In the genomic region with DNA sequence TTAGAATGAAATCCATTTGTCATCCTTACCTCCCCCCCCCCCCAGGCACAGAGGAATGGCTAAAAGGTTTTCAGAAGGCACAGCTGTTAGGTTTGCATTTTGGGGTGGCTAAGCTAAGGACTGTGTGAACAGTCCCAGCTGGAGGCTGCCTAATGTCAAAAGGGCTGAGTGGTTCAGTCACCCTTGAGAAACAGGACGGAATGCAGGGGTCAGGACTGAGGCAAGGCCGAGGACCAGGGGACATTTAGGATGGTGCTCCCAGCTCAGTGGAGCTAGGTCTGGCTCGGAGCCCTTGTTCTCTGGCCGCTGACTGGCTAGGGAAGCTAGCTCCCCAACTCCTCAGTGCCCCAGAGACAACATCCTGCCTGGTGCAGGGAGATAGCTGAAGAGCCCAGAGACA, we compare ENCODE assay signal across 16 mouse cellular contexts. TPM values are rescaled to one million over a fixed set of nuclear protein-coding genes. Genes with fewer than 3 reads are reported as not detected.
A peak's percentile ranks its signal among the peaks of the same experiment; 100 is the strongest.
DNase-seq lines count a peak whose midpoint lies in the region; ATAC-seq and TF ChIP-seq lines count a peak whose summit lies in the region.
"Had no signal": no experiment of that assay in that cellular context is flagged by ENCODE, and none has a peak within 500 bp of the region (broad histone marks: within the 10 kb centered on the region; RNA-seq: fewer than 3 reads in every experiment).

No protein-coding gene starts in this region.

- H3K4me3 ChIP-seq in hindbrain, embryonic 10.5 days, result no peak overlapping the region
- H3K4me3 ChIP-seq in hindbrain, embryonic 16.5 days (ENCODE audit: low read length), result no peak overlapping the region
- H3K4me3 ChIP-seq in neural tube, embryonic 11.5 days (ENCODE audit: low read depth, low read length), result no peak overlapping the region
- no peak overlapping the region for H3K4me3 ChIP-seq in lung, postnatal 0 days (ENCODE audit: low read depth, low read length)
- H3K4me3 ChIP-seq in heart, embryonic 10.5 days, result no peak overlapping the region
- H3K4me3 ChIP-seq: left cerebral cortex, adult 2 months had no signal

- H3K4me2 ChIP-seq in hindbrain, embryonic 16.5 days (ENCODE audit: low read length), result no peak overlapping the region
- no peak overlapping the region for H3K4me2 ChIP-seq in neural tube, embryonic 11.5 days (ENCODE audit: low read depth)
- H3K4me2 ChIP-seq in lung, postnatal 0 days (replicated peaks; ENCODE audit: low read depth, low read length), result no peak overlapping the region

- H3K27me3 ChIP-seq in hindbrain, embryonic 10.5 days (ENCODE audit: insufficient read depth, poor library complexity, severe bottlenecking), result peaks cover 14% of the 10 kb centered on the region
- no peaks in the 10 kb centered on the region for H3K27me3 ChIP-seq in hindbrain, embryonic 16.5 days (replicated peaks; ENCODE audit: control insufficient read depth, insufficient read depth, low read length)
- H3K27me3 ChIP-seq in neural tube, embryonic 11.5 days (ENCODE audit: control insufficient read depth, insufficient read depth, low read length), result no peaks in the 10 kb centered on the region
- H3K27me3 ChIP-seq in lung, postnatal 0 days (replicated peaks; ENCODE audit: insufficient read depth, low read length), result no peaks in the 10 kb centered on the region
- peaks cover 13% of the 10 kb centered on the region for H3K27me3 ChIP-seq in heart, embryonic 10.5 days (ENCODE audit: insufficient read depth, poor library complexity, severe bottlenecking)

- no peak for TF ChIP-seq EP300 in lung, postnatal 0 days (IDR thresholded peaks at IDR 0.05)

- no peak for ATAC-seq in hindbrain, embryonic 16.5 days
- no peak for ATAC-seq in neural tube, embryonic 11.5 days (ENCODE audit: insufficient read depth, low FRiP score, low TSS enrichment)
- ATAC-seq in lung, postnatal 0 days, result peak; percentile 75
- ATAC-seq: activated CD4-positive, CD25-positive, alpha-beta regulatory T cell, adult 4 months; intestine, postnatal 0 days had no signal

- peaks cover 21% of the 10 kb centered on the region for H3K36me3 ChIP-seq in hindbrain, embryonic 10.5 days
- H3K36me3 ChIP-seq in hindbrain, embryonic 16.5 days (ENCODE audit: control insufficient read depth, insufficient read depth, low read length), result peaks cover 13% of the 10 kb centered on the region; the same call in 1 of the 2 replicates
- peaks cover 2% of the 10 kb centered on the region; the same call in 1 of the 2 replicates for H3K36me3 ChIP-seq in neural tube, embryonic 11.5 days (ENCODE audit: control insufficient read depth, insufficient read depth, low read length)
- peaks cover 9% of the 10 kb centered on the region for H3K36me3 ChIP-seq in lung, postnatal 0 days (ENCODE audit: insufficient read depth, low read length)
- peaks cover 15% of the 10 kb centered on the region for H3K36me3 ChIP-seq in heart, embryonic 10.5 days

- DNase-seq in hindbrain, embryonic 10.5 days (ENCODE audit: low spot score), result peak; percentile 57
- no peak for DNase-seq in neural tube, embryonic 11.5 days (ENCODE audit: low spot score)
- DNase-seq in neural tube, embryonic 10.5 days (ENCODE audit: extremely low spot score, low spot score), result no peak
- peak; percentile 63 for DNase-seq in lung, postnatal 0 days (ENCODE audit: low spot score)
- DNase-seq in spleen, postnatal 36 days (ENCODE audit: low spot score in 2 of 2), result no peak
- DNase-seq in right cerebral cortex, postnatal 25 days, result no peak
- DNase-seq in heart, embryonic 10.5 days (ENCODE audit: low spot score), result no peak
- DNase-seq: B cell, adult 2 months; cerebellum, adult 9-11 months; heart, postnatal 10 days had no signal

- WGBS in hindbrain, embryonic 10.5 days, result 27% methylated on average over 4 of the region's 4 CpGs
- 33% methylated on average over 4 of the region's 4 CpGs for WGBS in hindbrain, embryonic 16.5 days
- WGBS in neural tube, embryonic 11.5 days, result 32% methylated on average over 4 of the region's 4 CpGs
- WGBS in lung, postnatal 0 days, result 46% methylated on average over 4 of the region's 4 CpGs
- 57% methylated on average over 4 of the region's 4 CpGs for WGBS in heart, embryonic 10.5 days

- H3K4me1 ChIP-seq in hindbrain, embryonic 10.5 days (replicated peaks), result peaks cover 80% of the 10 kb centered on the region
- H3K4me1 ChIP-seq in hindbrain, embryonic 16.5 days (ENCODE audit: control insufficient read depth, insufficient read depth, low read depth, low read length), result peaks cover 18% of the 10 kb centered on the region
- H3K4me1 ChIP-seq in neural tube, embryonic 11.5 days (ENCODE audit: control insufficient read depth, insufficient read depth, low read length), result peaks cover 19% of the 10 kb centered on the region
- no peaks in the 10 kb centered on the region for H3K4me1 ChIP-seq in lung, postnatal 0 days (ENCODE audit: insufficient read depth, low read depth, low read length)
- H3K4me1 ChIP-seq in heart, embryonic 10.5 days, result peaks cover 41% of the 10 kb centered on the region

- H3K9me3 ChIP-seq in hindbrain, embryonic 10.5 days, result no peaks in the 10 kb centered on the region
- no peaks in the 10 kb centered on the region for H3K9me3 ChIP-seq in hindbrain, embryonic 16.5 days (ENCODE audit: control insufficient read depth, low read length)
- H3K9me3 ChIP-seq in neural tube, embryonic 11.5 days (ENCODE audit: control insufficient read depth, low read length), result no peaks in the 10 kb centered on the region
- H3K9me3 ChIP-seq in lung, postnatal 0 days (ENCODE audit: low read length), result no peaks in the 10 kb centered on the region
- no peaks in the 10 kb centered on the region for H3K9me3 ChIP-seq in heart, embryonic 10.5 days
- H3K9me3 ChIP-seq: G1E had no signal

- no peak overlapping the region for H3K9ac ChIP-seq in hindbrain, embryonic 16.5 days (ENCODE audit: low read depth, low read length)
- 0 out of 2 replicates have a peak overlapping the region, but pooled peaks have one; percentile 22 for H3K9ac ChIP-seq in neural tube, embryonic 11.5 days (ENCODE audit: low read length)
- H3K9ac ChIP-seq in lung, postnatal 0 days (replicated peaks; ENCODE audit: low read depth), result no peak overlapping the region
- H3K9ac ChIP-seq: liver, embryonic 14.5 days had no signal

- no peak for TF ChIP-seq CTCF in lung, postnatal 0 days (IDR thresholded peaks at IDR 0.05)

- H3K27ac ChIP-seq in hindbrain, embryonic 10.5 days, result peak overlapping the region; percentile 37; the same call in 1 of the 2 replicates
- H3K27ac ChIP-seq in hindbrain, embryonic 16.5 days (ENCODE audit: low read depth, low read length), result no peak overlapping the region
- 0 out of 2 replicates have a peak overlapping the region, but pooled peaks have one; percentile 39 for H3K27ac ChIP-seq in neural tube, embryonic 11.5 days (ENCODE audit: low read depth, low read length)
- H3K27ac ChIP-seq in lung, postnatal 0 days (ENCODE audit: low read length), result 0 out of 2 replicates have a peak overlapping the region, but pooled peaks have one; percentile 26
- H3K27ac ChIP-seq in heart, embryonic 10.5 days, result no peak overlapping the region
- H3K27ac ChIP-seq: liver, embryonic 14.5 days had no signal

RNA-seq across cellular contexts. Expression of a gene that starts 44.0 kb away (rescaled TPM):
- polyA plus RNA-seq in hindbrain, embryonic 10.5 days (2016; fragmentation: Nextera tagmentation; extraction: Ambion mirVana), result 0.59 and 0.81 TPM in 2 replicates
- polyA plus RNA-seq in hindbrain, embryonic 16.5 days (2015; fragmentation: Nextera tagmentation; extraction: Ambion mirVana), result 2.2 and 2.7 TPM in 2 replicates
- 1.1 and 1.4 TPM in 2 replicates for polyA plus RNA-seq in neural tube, embryonic 11.5 days (2014; fragmentation: Nextera tagmentation; extraction: Ambion mirVana)
- polyA plus RNA-seq in lung, postnatal 0 days (2015; fragmentation: Nextera tagmentation; extraction: Ambion mirVana), result 0.58 and 0.79 TPM in 2 replicates
- polyA plus RNA-seq in heart, embryonic 10.5 days (2016; fragmentation: Nextera tagmentation; extraction: Ambion mirVana), result 0.89 and 1.2 TPM in 2 replicates
- polyA plus RNA-seq: G1E had no signal

RNA-seq across cellular contexts. Expression of a gene that starts 47.6 kb away (rescaled TPM):
- 14.6 and 15.0 TPM in 2 replicates for polyA plus RNA-seq in hindbrain, embryonic 10.5 days (2016; fragmentation: Nextera tagmentation; extraction: Ambion mirVana)
- 17.4 and 19.8 TPM in 2 replicates for polyA plus RNA-seq in hindbrain, embryonic 16.5 days (2015; fragmentation: Nextera tagmentation; extraction: Ambion mirVana)
- 5.0 and 5.3 TPM in 2 replicates for polyA plus RNA-seq in neural tube, embryonic 11.5 days (2014; fragmentation: Nextera tagmentation; extraction: Ambion mirVana)
- 21.7 and 25.7 TPM in 2 replicates for polyA plus RNA-seq in lung, postnatal 0 days (2015; fragmentation: Nextera tagmentation; extraction: Ambion mirVana)
- polyA plus RNA-seq in heart, embryonic 10.5 days (2016; fragmentation: Nextera tagmentation; extraction: Ambion mirVana), result 13.1 and 17.9 TPM in 2 replicates

Comparison
In these comparisons a context has a peak if more than half of its experiments do, and no peak if none do; other contexts are left out.
1. H3K27ac ChIP-seq: peak in hindbrain, embryonic 10.5 days (single experiment), neural tube, embryonic 11.5 days (single experiment) and lung, postnatal 0 days (single experiment); none in hindbrain, embryonic 16.5 days (single experiment) and heart, embryonic 10.5 days (single experiment).
2. DNase-seq: peak in hindbrain, embryonic 10.5 days (single experiment) and lung, postnatal 0 days (single experiment); none in neural tube, embryonic 11.5 days (single experiment), neural tube, embryonic 10.5 days (single experiment), spleen, postnatal 36 days (0 of 2), right cerebral cortex, postnatal 25 days (single experiment) and heart, embryonic 10.5 days (single experiment).